Mouse (Mus musculus): ENCODE results near the gene Gm11541. TPM values are rescaled to one million over a fixed set of nuclear protein-coding genes. Genes with fewer than 3 reads are reported as not detected.
A peak's percentile ranks its signal among the peaks of the same experiment; 100 is the strongest.

Gene Gm11541
- polyA plus RNA-seq, 1 experiment from 2014 or later: not detected

GRCm38 (mm10) chr11:94718113-94718909 is 14.0 kb upstream of the Gm11541 start:
- WGBS: 91% methylated on average over 7 of the region's 7 CpGs
- H3K27ac ChIP-seq (replicated peaks): no peak overlapping the region
- peaks cover 8% of the 10 kb centered on the region; the same call in 1 of the 2 replicates for H3K4me1 ChIP-seq

DNA sequence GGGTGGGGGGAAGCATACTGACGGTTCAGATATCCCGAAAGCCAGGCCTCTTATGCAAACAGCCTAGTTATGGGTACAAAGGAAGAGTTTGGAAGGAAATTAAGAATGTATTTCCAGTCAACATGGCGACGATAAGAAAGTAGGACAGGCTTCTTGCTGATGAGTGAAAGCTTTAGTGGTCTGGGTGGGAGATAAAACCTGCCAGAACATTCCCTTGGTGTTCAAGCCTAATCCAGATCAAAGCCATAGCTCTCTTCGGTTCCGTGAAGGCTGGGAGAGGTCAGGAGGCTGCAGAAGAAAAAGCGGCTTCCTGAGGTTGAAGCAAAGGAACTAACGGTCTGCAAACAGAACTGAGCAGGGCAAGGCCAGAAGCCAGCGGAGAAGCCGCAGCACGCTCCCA is 12.9 kb upstream of the Gm11541 start:
- Histone ChIP-seq H3K9me3 (replicated peaks) (no peaks in the 10 kb centered on the region), H3K9ac (replicated peaks) (no peak overlapping the region), H3K4me3 (replicated peaks) (no peak overlapping the region), H3K27ac (replicated peaks) (no peak overlapping the region), H3K36me3 (no peaks in the 10 kb centered on the region), H3K4me2 (no peak overlapping the region), H3K27me3 (replicated peaks) (no peaks in the 10 kb centered on the region; the same call in 1 of the 2 replicates), H3K4me1 (peaks cover 11% of the 10 kb centered on the region)
- ATAC-seq (ENCODE audit: low FRiP score): no peak
- WGBS: 43% methylated on average over 11 of the region's 11 CpGs

More at GRCm38 (mm10) chr11:94718113-94718909, 14.0 kb upstream of the Gm11541 start:
- H3K4me3 ChIP-seq (replicated peaks): no peak overlapping the region
- ATAC-seq (ENCODE audit: low FRiP score): no peak
- H3K36me3 ChIP-seq: no peaks in the 10 kb centered on the region
- H3K27me3 ChIP-seq (replicated peaks): no peaks in the 10 kb centered on the region; the same call in 1 of the 2 replicates
- no peak overlapping the region for H3K4me2 ChIP-seq
- no peak overlapping the region for H3K9ac ChIP-seq (replicated peaks)
- no peaks in the 10 kb centered on the region for H3K9me3 ChIP-seq (replicated peaks)

DNA sequence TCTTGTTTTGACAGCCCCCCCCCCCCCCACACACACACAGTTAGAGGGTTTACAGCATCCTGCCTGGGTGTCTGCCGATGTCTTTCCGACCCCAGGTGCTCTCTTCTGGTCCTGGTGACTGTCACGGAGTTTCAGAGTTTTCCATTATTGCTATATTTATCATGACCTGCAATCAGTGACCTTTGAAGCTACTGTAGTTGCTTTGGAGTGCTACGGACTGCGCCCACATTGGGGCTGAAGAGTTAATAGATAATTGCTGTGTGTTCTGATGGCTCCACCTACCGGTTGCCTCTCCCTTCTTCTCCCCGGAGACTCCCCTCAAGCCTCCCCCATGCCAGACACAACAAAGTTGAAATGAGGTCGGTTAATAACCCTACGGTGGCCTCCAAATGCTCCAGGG is 12.5 kb upstream of the Gm11541 start:
- Histone ChIP-seq H3K4me2 (peak overlapping the region; percentile 19; the same call in 1 of the 2 replicates), H3K9me3 (replicated peaks) (no peaks in the 10 kb centered on the region), H3K4me3 (replicated peaks) (no peak overlapping the region), H3K9ac (replicated peaks) (no peak overlapping the region), H3K36me3 (no peaks in the 10 kb centered on the region), H3K4me1 (peaks cover 11% of the 10 kb centered on the region), H3K27me3 (replicated peaks) (no peaks in the 10 kb centered on the region; the same call in 1 of the 2 replicates), H3K27ac (replicated peaks) (no peak overlapping the region)
- no peak for ATAC-seq (ENCODE audit: low FRiP score)
- 10% methylated on average over 9 of the region's 9 CpGs for WGBS

- no peaks in the 10 kb centered on the region for H3K36me3 ChIP-seq
- 68% methylated on average over 5 of the region's 5 CpGs for WGBS
- H3K4me3 ChIP-seq (replicated peaks): no peak overlapping the region
- no peak overlapping the region for H3K4me2 ChIP-seq
- no peaks in the 10 kb centered on the region; the same call in 1 of the 2 replicates for H3K27me3 ChIP-seq (replicated peaks)
- H3K4me1 ChIP-seq: peaks cover 11% of the 10 kb centered on the region
- no peak for ATAC-seq (ENCODE audit: low FRiP score)
- H3K9ac ChIP-seq (replicated peaks): no peak overlapping the region
- no peak overlapping the region for H3K27ac ChIP-seq (replicated peaks)
- no peaks in the 10 kb centered on the region for H3K9me3 ChIP-seq (replicated peaks)
These were observed 11.3 kb upstream of the Gm11541 start for GRCm38 (mm10) chr11:94715622-94716021.

DNA sequence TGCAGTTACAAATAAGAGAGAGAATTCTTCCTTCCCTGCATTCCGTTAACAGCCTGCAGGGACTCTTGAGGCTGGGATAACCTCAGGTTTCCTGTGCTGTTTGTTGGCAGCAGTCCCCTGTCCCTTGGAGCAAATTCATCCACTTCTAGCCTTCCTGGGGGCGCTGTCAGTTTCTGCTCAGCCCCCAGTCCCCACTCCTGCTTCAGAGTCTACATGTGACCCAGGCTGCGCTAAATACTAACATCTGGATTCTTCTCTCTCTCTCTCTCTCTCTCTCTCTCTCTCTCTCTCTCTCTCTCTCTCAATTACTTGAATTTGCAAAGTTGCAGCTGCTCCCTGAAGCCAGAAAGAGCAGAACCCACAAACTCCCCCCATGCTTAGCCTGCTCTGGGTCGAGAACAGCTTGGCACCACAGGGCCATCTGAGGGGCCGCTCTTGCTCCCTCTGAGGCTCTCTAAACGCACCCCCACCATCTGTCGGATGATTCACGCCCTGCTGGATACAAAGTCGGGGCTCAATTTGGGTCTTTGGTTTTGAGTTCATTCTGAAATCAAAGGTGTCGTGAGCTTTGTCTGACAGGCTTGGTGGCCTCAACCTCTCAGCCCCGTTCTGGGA is 9.1 kb upstream of the Gm11541 start:
- peaks cover 11% of the 10 kb centered on the region for H3K4me1 ChIP-seq
- no peak for ATAC-seq (ENCODE audit: low FRiP score)
- H3K27me3 ChIP-seq (replicated peaks): no peaks in the 10 kb centered on the region; the same call in 1 of the 2 replicates
- no peak overlapping the region for H3K27ac ChIP-seq (replicated peaks)
- H3K4me3 ChIP-seq (replicated peaks): no peak overlapping the region
- WGBS: 55% methylated on average over 11 of the region's 11 CpGs
- no peak overlapping the region for H3K9ac ChIP-seq (replicated peaks)
- H3K36me3 ChIP-seq: no peaks in the 10 kb centered on the region
- H3K4me2 ChIP-seq: no peak overlapping the region
- H3K9me3 ChIP-seq (replicated peaks): no peaks in the 10 kb centered on the region

GRCm38 (mm10) chr11:94704020-94704419 is 279 bp downstream of the Gm11541 start:
- H3K4me2 ChIP-seq: no peak overlapping the region
- H3K4me3 ChIP-seq (replicated peaks): no peak overlapping the region
- WGBS: 55% methylated on average over 7 of the region's 7 CpGs
- H3K27ac ChIP-seq (replicated peaks): no peak overlapping the region
- no peaks in the 10 kb centered on the region for H3K9me3 ChIP-seq (replicated peaks)
- H3K36me3 ChIP-seq: no peaks in the 10 kb centered on the region
- ATAC-seq (ENCODE audit: low FRiP score): no peak
- no peaks in the 10 kb centered on the region for H3K27me3 ChIP-seq (replicated peaks)
- no peak overlapping the region for H3K9ac ChIP-seq (replicated peaks)
- H3K4me1 ChIP-seq: peaks cover 9% of the 10 kb centered on the region

- WGBS: 54% methylated on average over 3 of the region's 3 CpGs
- H3K27me3 ChIP-seq (replicated peaks): no peaks in the 10 kb centered on the region
- ATAC-seq (ENCODE audit: low FRiP score): no peak
- H3K36me3 ChIP-seq: no peaks in the 10 kb centered on the region
- H3K9ac ChIP-seq (replicated peaks): no peak overlapping the region
- H3K4me1 ChIP-seq: peaks cover 9% of the 10 kb centered on the region
- H3K4me2 ChIP-seq: no peak overlapping the region
- no peaks in the 10 kb centered on the region for H3K9me3 ChIP-seq (replicated peaks)
- no peak overlapping the region for H3K27ac ChIP-seq (replicated peaks)
- no peak overlapping the region for H3K4me3 ChIP-seq (replicated peaks)
These were observed 2.1 kb downstream of the Gm11541 start for GRCm38 (mm10) chr11:94702216-94702610.

- no peaks in the 10 kb centered on the region for H3K27me3 ChIP-seq (replicated peaks)
- peaks cover 9% of the 10 kb centered on the region for H3K4me1 ChIP-seq
- ATAC-seq (ENCODE audit: low FRiP score): no peak
- WGBS: 43% methylated on average over 27 of the region's 27 CpGs
- H3K27ac ChIP-seq (replicated peaks): no peak overlapping the region
- H3K9ac ChIP-seq (replicated peaks): 0 out of 2 replicates have a peak overlapping the region, but pooled peaks have one; percentile 7
- no peak overlapping the region for H3K4me3 ChIP-seq (replicated peaks)
- no peaks in the 10 kb centered on the region for H3K9me3 ChIP-seq (replicated peaks)
- H3K4me2 ChIP-seq: peak overlapping the region; percentile 29
- no peaks in the 10 kb centered on the region for H3K36me3 ChIP-seq
These were observed 2.7 kb downstream of the Gm11541 start for GRCm38 (mm10) chr11:94701401-94702215.

GRCm38 (mm10) chr11:94699399-94699798 is 4.9 kb downstream of the Gm11541 start:
- no peak for ATAC-seq (ENCODE audit: low FRiP score)
- no peak overlapping the region for H3K9ac ChIP-seq (replicated peaks)
- no peaks in the 10 kb centered on the region for H3K9me3 ChIP-seq (replicated peaks)
- H3K4me2 ChIP-seq: no peak overlapping the region
- no peak overlapping the region for H3K4me3 ChIP-seq (replicated peaks)
- no peak overlapping the region for H3K27ac ChIP-seq (replicated peaks)
- 94% methylated on average over 3 of the region's 3 CpGs for WGBS
- no peaks in the 10 kb centered on the region for H3K27me3 ChIP-seq (replicated peaks)
- no peaks in the 10 kb centered on the region for H3K36me3 ChIP-seq
- peaks cover 9% of the 10 kb centered on the region for H3K4me1 ChIP-seq

DNA sequence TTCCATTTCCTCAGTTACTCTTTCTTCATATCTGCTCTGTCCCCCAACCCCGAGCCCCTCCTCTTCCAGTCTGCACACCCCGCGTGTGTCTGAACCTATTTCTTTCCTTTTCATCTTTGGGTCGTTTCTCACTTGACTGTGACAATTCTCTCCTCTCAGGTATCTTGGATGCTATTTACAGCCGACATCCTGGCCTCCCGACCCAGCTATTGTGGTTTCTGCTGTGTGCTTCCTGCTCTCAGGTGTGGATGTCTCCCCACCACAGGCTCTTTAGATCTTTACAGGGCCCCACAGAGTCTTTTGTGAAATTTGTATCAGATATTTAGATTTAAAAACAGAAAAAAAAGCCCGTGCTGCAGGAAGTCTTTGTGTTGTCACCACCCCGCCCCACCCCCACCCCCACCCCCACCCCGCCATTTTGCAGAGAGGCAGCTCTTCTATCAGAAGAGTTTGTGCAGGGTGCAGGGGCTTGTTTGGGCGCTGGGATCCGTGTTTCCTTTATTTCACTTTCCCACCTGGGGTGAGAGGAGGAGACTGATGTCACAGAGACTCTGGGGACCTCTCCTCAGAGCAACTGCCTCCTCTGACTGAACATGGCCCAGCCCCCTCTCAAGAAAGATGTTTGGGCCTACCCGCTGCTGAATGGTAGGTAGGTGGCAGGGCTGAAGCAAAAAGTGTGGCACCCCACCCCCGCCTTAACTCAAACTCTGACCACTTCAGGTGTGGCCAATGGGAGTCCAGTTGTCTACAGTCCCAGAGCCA is 6.4 kb downstream of the Gm11541 start:
- H3K36me3 ChIP-seq: no peaks in the 10 kb centered on the region
- WGBS: 54% methylated on average over 13 of the region's 13 CpGs
- H3K9ac ChIP-seq (replicated peaks): no peak overlapping the region
- H3K27me3 ChIP-seq (replicated peaks): no peaks in the 10 kb centered on the region
- H3K4me2 ChIP-seq: no peak overlapping the region
- H3K9me3 ChIP-seq (replicated peaks): no peaks in the 10 kb centered on the region
- no peak overlapping the region for H3K27ac ChIP-seq (replicated peaks)
- ATAC-seq (ENCODE audit: low FRiP score): no peak
- H3K4me1 ChIP-seq: peaks cover 9% of the 10 kb centered on the region
- no peak overlapping the region for H3K4me3 ChIP-seq (replicated peaks)

GRCm38 (mm10) chr11:94697140-94697539 is 7.2 kb downstream of the Gm11541 start:
- no peak overlapping the region for H3K27ac ChIP-seq (replicated peaks)
- peaks cover 9% of the 10 kb centered on the region for H3K4me1 ChIP-seq
- no peak for ATAC-seq (ENCODE audit: low FRiP score)
- WGBS: 98% methylated on average over 2 of the region's 2 CpGs
- no peak overlapping the region for H3K4me3 ChIP-seq (replicated peaks)
- H3K27me3 ChIP-seq (replicated peaks): no peaks in the 10 kb centered on the region
- no peak overlapping the region for H3K4me2 ChIP-seq
- no peaks in the 10 kb centered on the region for H3K9me3 ChIP-seq (replicated peaks)
- no peaks in the 10 kb centered on the region for H3K36me3 ChIP-seq
- no peak overlapping the region for H3K9ac ChIP-seq (replicated peaks)
